In the genomic region with DNA sequence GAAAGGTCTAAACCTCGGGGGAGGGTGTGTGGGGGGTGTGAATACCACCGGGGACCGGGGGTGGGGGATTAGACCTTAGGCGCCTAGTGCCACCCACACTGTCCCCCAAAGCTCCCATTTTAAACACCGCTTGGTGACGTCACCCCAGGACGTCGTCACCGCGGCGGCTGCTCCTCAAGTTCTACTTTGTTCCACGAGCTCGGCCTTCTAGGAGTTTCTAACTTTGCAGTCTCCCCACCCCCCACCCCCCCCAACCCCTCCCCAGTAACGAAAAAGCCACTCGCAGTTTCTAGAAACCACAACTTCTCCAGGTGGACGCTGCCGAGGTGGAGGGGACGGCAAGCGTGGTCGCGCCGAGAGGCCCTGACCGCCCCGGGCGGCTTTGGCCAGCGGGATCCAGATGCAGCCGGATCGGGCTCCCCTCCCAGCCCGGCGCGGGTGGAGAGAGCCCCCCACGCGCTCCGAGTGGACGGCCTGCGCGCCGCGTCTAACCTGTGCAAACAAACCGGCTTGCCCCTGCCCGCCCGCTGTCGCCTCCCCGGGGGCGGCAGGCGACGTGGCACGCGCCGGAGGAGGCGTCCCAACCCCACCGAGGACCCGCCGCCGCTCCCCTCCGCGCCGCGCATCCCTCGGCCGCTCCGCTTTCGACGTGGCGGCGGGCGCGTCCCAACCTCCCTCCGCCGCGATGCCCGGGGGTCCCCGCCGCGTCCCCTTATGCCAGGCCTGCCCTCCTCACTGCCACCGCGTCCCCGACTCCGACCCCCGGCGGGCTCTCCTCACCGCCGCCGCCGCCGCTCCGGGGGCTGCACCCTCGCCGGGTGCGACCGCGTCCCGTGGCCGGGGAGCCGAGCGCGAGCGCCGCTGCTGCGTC, we compare ENCODE assay signal across 8 mouse cellular contexts. TPM values are rescaled to one million over a fixed set of nuclear protein-coding genes. Genes with fewer than 3 reads are reported as not detected.
DNase-seq lines count a peak whose midpoint lies in the region; ATAC-seq and TF ChIP-seq lines count a peak whose summit lies in the region.

No protein-coding gene starts in this region.

- TF ChIP-seq POLR2A in embryonic fibroblast, embryonic 13.5 days (IDR thresholded peaks at IDR 0.05; ENCODE audit: low read depth, low read length): no peak; the same call in 1 of the 2 replicates
- peak; percentile 42; the same call in 1 of the 2 replicates for TF ChIP-seq POLR2A in testis, adult 2 months (IDR thresholded peaks at IDR 0.05; ENCODE audit: control insufficient read depth, low read depth, low read length)

- no peak overlapping the region for H3K27ac ChIP-seq in embryonic fibroblast, embryonic 13.5 days (ENCODE audit: insufficient read depth, low read length)
- peak overlapping the region; percentile 82 for H3K27ac ChIP-seq in heart, embryonic 15.5 days
- peak overlapping the region; percentile 10; the same call in 1 of the 2 replicates for H3K27ac ChIP-seq in neural tube, embryonic 12.5 days
- H3K27ac ChIP-seq in testis, adult 2 months (ENCODE audit: control insufficient read depth, insufficient read depth, low read depth, low read length): peak overlapping the region; percentile 39

- peak; percentile 50 for ATAC-seq in heart, embryonic 15.5 days (replicated peaks; ENCODE audit: insufficient number of reproducible peaks, insufficient read depth, low FRiP score, low read depth)
- ATAC-seq in neural tube, embryonic 12.5 days (ENCODE audit: low FRiP score, low read depth): peak; percentile 80

- H3K9me3 ChIP-seq in heart, embryonic 15.5 days (replicated peaks): no peaks in the 10 kb centered on the region
- no peaks in the 10 kb centered on the region for H3K9me3 ChIP-seq in neural tube, embryonic 12.5 days

- H3K36me3 ChIP-seq in heart, embryonic 15.5 days: peaks cover 11% of the 10 kb centered on the region
- H3K36me3 ChIP-seq in neural tube, embryonic 12.5 days: no peaks in the 10 kb centered on the region; the same call in 1 of the 2 replicates
- no peaks in the 10 kb centered on the region for H3K36me3 ChIP-seq in testis, adult 2 months (ENCODE audit: control insufficient read depth, insufficient read depth, low read length)

- under 1% methylated on average over 77 of the region's 100 CpGs for WGBS in heart, embryonic 15.5 days
- WGBS in neural tube, embryonic 12.5 days: under 1% methylated on average over 94 of the region's 100 CpGs

- H3K4me1 ChIP-seq in embryonic fibroblast, embryonic 13.5 days (ENCODE audit: control insufficient read depth, insufficient read depth, low read length): no peaks in the 10 kb centered on the region
- H3K4me1 ChIP-seq in heart, embryonic 15.5 days (replicated peaks): peaks cover 10% of the 10 kb centered on the region
- H3K4me1 ChIP-seq in neural tube, embryonic 12.5 days: peaks cover 7% of the 10 kb centered on the region; the same call in 1 of the 2 replicates
- H3K4me1 ChIP-seq in testis, adult 2 months (ENCODE audit: control insufficient read depth, insufficient read depth, low read length): peaks cover 9% of the 10 kb centered on the region

- TF ChIP-seq CTCF in embryonic fibroblast, embryonic 13.5 days (IDR thresholded peaks at IDR 0.05; ENCODE audit: borderline replicate concordance, insufficient read depth, low read length): no peak
- TF ChIP-seq CTCF in testis, adult 2 months (IDR thresholded peaks at IDR 0.05; ENCODE audit: control insufficient read depth, insufficient read depth, insufficient replicate concordance, low read depth, low read length): no peak

- H3K27me3 ChIP-seq in heart, embryonic 15.5 days: no peaks in the 10 kb centered on the region
- H3K27me3 ChIP-seq in neural tube, embryonic 12.5 days (replicated peaks): no peaks in the 10 kb centered on the region
- no peaks in the 10 kb centered on the region for H3K27me3 ChIP-seq in testis, adult 2 months (ENCODE audit: control insufficient read depth, insufficient read depth, low read length)

- H3K9ac ChIP-seq in heart, embryonic 15.5 days: peak overlapping the region; percentile 96
- H3K9ac ChIP-seq in neural tube, embryonic 12.5 days: peak overlapping the region; percentile 95

- DNase-seq in B cell, adult 2 months: peak; percentile 77 to 78
- peak; percentile 54 for DNase-seq in adrenal gland, adult 8-10 months
- peak; percentile 75 for DNase-seq in kidney, postnatal 10 days
- peak; percentile 59 to 65 for DNase-seq in lung, adult 18-20 months

- peak overlapping the region; percentile 95 for H3K4me3 ChIP-seq in embryonic fibroblast, embryonic 13.5 days (ENCODE audit: insufficient read depth, low read length)
- H3K4me3 ChIP-seq in heart, embryonic 15.5 days: peak overlapping the region; percentile 98
- H3K4me3 ChIP-seq in neural tube, embryonic 12.5 days: peak overlapping the region; percentile 92
- H3K4me3 ChIP-seq in testis, adult 2 months (ENCODE audit: control insufficient read depth, low read depth, low read length): peak overlapping the region; percentile 84

- peak overlapping the region; percentile 85 for H3K4me2 ChIP-seq in heart, embryonic 15.5 days
- H3K4me2 ChIP-seq in neural tube, embryonic 12.5 days (replicated peaks): peak overlapping the region; percentile 71

RNA-seq across cellular contexts. Expression of a gene that starts 0.9 kb away (rescaled TPM):
- 10 to 100 TPM; 18.3 to 41.4 (median 24.1) TPM for total RNA-seq in adrenal gland, adult 8-10 months (2022)
- polyA plus RNA-seq in embryonic fibroblast, embryonic 13.5 days (2011; ENCODE audit: insufficient read length, low read depth, missing spikeins): 40.8 and 45.6 TPM in 2 replicates
- polyA plus RNA-seq in heart, embryonic 15.5 days (2015; fragmentation: Nextera tagmentation; extraction: Ambion mirVana): 56.5 and 61.6 TPM in 2 replicates
- 35.8 and 37.6 TPM in 2 replicates for polyA plus RNA-seq in neural tube, embryonic 12.5 days (2016; fragmentation: Nextera tagmentation; extraction: Ambion mirVana)
- polyA plus RNA-seq in testis, adult 2 months (2012; rRNA removed): 6.0 and 7.7 TPM in 2 replicates
